Mouse (Mus musculus): ENCODE data around the gene Vasp. TPM values are rescaled to one million over a fixed set of nuclear protein-coding genes. Genes with fewer than 3 reads are reported as not detected.
"Not testable (repeated sequence)": the region's sequence is repeated elsewhere in the genome, so short reads cannot be mapped to it uniquely, and the experiment has no call there.

Vasp gene
- polyA plus RNA-seq, 1 experiment from 2014 or later, result 45.6 TPM

GRCm38 (mm10) chr7:19282791-19283405 is 11.3 kb upstream of the Vasp start:
- Histone ChIP-seq H3K27ac (peak overlapping the region; percentile 44; the same call in 1 of the 2 replicates), H3K4me3 (replicated peaks) (peak overlapping the region; percentile 64), H3K4me1 (replicated peaks) (peaks cover 38% of the 10 kb centered on the region), H3K4me2 (peak overlapping the region; percentile 98), H3K9me3 (replicated peaks) (no peaks in the 10 kb centered on the region), H3K9ac (peak overlapping the region; percentile 73), H3K36me3 (no peaks in the 10 kb centered on the region), H3K27me3 (peaks cover 84% of the 10 kb centered on the region)
- ATAC-seq (ENCODE audit: low read depth) (peak; percentile 35), DNase-seq (no peak)
- 2% methylated on average over 35 of the region's 35 CpGs for WGBS (ENCODE audit: insufficient replicate concordance)

DNA sequence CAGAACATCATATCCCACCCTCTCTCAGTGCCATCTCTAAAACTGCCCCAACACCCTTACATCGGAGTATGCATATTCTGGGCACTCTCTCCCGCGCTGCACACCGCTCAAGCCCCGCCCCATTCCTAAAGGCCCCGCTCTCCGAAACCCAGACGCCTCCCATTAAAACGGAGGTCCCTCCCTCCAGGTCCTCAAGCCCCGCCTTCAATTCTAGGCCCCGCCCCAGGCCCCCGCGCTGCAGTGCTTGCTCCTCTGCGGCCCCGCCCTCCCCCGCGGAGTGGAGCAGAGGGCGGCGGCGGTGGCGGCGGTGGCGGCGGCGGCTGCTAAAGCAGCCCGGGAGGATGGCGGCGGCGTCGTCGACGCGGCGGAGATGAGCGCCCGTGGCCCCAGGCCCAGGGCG is 10.8 kb upstream of the Vasp start, which contains the start of gene Rtn2:
Gene Rtn2, plus strand, starts transcription at position 240 of the 400 bp plus-strand sequence.
- peak within 1 kb of the TSS; percentile 73 for H3K9ac ChIP-seq
- peak within 1 kb of the TSS; percentile 50 for H3K27ac ChIP-seq
- ATAC-seq (ENCODE audit: low read depth) (peak; percentile 89), DNase-seq (peak; percentile 73)
- H3K4me2 ChIP-seq, result peak within 1 kb of the TSS; percentile 98
- H3K4me1 ChIP-seq (replicated peaks), result peaks cover 38% of the 10 kb centered on the region
- H3K9me3 ChIP-seq (replicated peaks), result no peaks in the 10 kb centered on the region
- H3K27me3 ChIP-seq, result peaks cover 86% of the 10 kb centered on the region
- H3K4me3 ChIP-seq (replicated peaks), result peak within 1 kb of the TSS; percentile 64
- H3K36me3 ChIP-seq, result no peaks in the 10 kb centered on the region
- under 1% methylated on average over 37 of the region's 37 CpGs for WGBS (ENCODE audit: insufficient replicate concordance)

DNA sequence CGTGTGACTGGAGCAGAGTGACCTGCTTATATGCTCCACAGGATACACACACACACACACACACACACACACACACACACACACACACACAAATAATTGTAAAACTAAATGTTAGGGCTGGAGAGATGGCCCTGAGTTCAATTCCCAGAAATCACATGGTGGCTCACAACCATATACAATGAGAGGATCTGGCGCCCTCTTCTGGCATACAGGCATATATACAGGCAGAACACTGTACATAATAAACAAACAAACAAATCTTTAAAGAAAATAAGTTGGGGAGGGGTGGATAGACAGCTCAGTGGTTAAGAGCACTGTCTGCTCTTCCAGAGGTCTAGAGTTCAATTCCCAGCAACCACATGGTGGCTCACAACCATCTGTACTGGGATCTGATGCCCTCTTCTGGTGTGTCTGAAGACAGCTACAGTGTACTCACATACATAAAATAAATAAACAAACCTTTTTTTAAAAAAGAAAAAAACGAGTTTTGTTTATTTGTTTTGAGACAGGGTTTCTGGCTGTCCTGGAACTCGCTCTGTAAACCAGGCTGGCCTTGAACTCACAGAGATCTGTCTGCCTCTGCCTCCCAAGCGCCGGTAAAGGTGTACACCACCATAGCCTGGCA is 10.2 kb upstream of the Vasp start:
- peak; percentile 30 for ATAC-seq (ENCODE audit: low read depth)

GRCm38 (mm10) chr7:19279581-19280114 is 8.0 kb upstream of the Vasp start, which contains the start of gene Ppm1n:
TSS of gene Ppm1n (minus strand) at chr7:19280064.
- no peak within 1 kb of the TSS for H3K27ac ChIP-seq
- H3K9ac ChIP-seq, result no peak within 1 kb of the TSS
- DNase-seq (no peak), ATAC-seq (ENCODE audit: low read depth) (no peak)
- H3K36me3 ChIP-seq, result no peaks in the 10 kb centered on the region
- H3K4me2 ChIP-seq, result peak within 1 kb of the TSS; percentile 49
- peaks cover 75% of the 10 kb centered on the region for H3K27me3 ChIP-seq
- H3K4me3 ChIP-seq (replicated peaks), result peak within 1 kb of the TSS; percentile 32
- no peaks in the 10 kb centered on the region for H3K9me3 ChIP-seq (replicated peaks)
- peaks cover 39% of the 10 kb centered on the region for H3K4me1 ChIP-seq (replicated peaks)
- WGBS (ENCODE audit: insufficient replicate concordance), result 2% methylated on average over 46 of the region's 46 CpGs

More for the DNA sequence above, 10.2 kb upstream of the Vasp start:
- H3K9me3 ChIP-seq (replicated peaks); H3K36me3 ChIP-seq; DNase-seq: not testable (repeated sequence)
- H3K4me2 ChIP-seq, result peak overlapping the region; percentile 98
- H3K4me3 ChIP-seq (replicated peaks), result peak overlapping the region; percentile 64
- peak overlapping the region; percentile 50; the same call in 1 of the 2 replicates for H3K27ac ChIP-seq
- 0 out of 2 replicates have a peak overlapping the region, but pooled peaks have one; percentile 31 for H3K9ac ChIP-seq
- H3K27me3 ChIP-seq, result peaks cover 86% of the 10 kb centered on the region
- peaks cover 38% of the 10 kb centered on the region for H3K4me1 ChIP-seq (replicated peaks)
- WGBS (ENCODE audit: insufficient replicate concordance), result 22% methylated on average over 6 of the region's 6 CpGs

- ATAC-seq (ENCODE audit: low read depth) (no peak), DNase-seq (no peak)
- no peaks in the 10 kb centered on the region for H3K9me3 ChIP-seq (replicated peaks)
- peak overlapping the region; percentile 32; the same call in 1 of the 2 replicates for H3K4me3 ChIP-seq (replicated peaks)
- 3% methylated on average over 34 of the region's 34 CpGs for WGBS (ENCODE audit: insufficient replicate concordance)
- H3K9ac ChIP-seq, result no peak overlapping the region
- H3K27ac ChIP-seq, result no peak overlapping the region
- peaks cover 44% of the 10 kb centered on the region for H3K4me1 ChIP-seq (replicated peaks)
- peak overlapping the region; percentile 49 for H3K4me2 ChIP-seq
- no peaks in the 10 kb centered on the region for H3K36me3 ChIP-seq
- H3K27me3 ChIP-seq, result peaks cover 69% of the 10 kb centered on the region
These were observed 7.4 kb upstream of the Vasp start for GRCm38 (mm10) chr7:19279052-19279451.

GRCm38 (mm10) chr7:19276253-19276652 is 4.6 kb upstream of the Vasp start:
- WGBS (ENCODE audit: insufficient replicate concordance), result 37% methylated on average over 4 of the region's 4 CpGs
- ATAC-seq (ENCODE audit: low read depth) (no peak), DNase-seq (no peak)
- Histone ChIP-seq H3K9ac (no peak overlapping the region), H3K4me1 (replicated peaks) (peaks cover 31% of the 10 kb centered on the region), H3K4me3 (replicated peaks) (no peak overlapping the region), H3K36me3 (no peaks in the 10 kb centered on the region), H3K4me2 (no peak overlapping the region), H3K27me3 (peaks cover 48% of the 10 kb centered on the region), H3K9me3 (replicated peaks) (no peaks in the 10 kb centered on the region), H3K27ac (no peak overlapping the region)

- H3K27ac ChIP-seq, result peak overlapping the region; percentile 98
- H3K4me3 ChIP-seq (replicated peaks), result peak overlapping the region; percentile 95
- H3K9ac ChIP-seq, result peak overlapping the region; percentile 94
- DNase-seq (peak; percentile 80), ATAC-seq (ENCODE audit: low read depth) (peak; percentile 51)
- WGBS (ENCODE audit: insufficient replicate concordance), result under 1% methylated on average over 34 of the region's 36 CpGs
- H3K4me2 ChIP-seq, result peak overlapping the region; percentile 100
- no peaks in the 10 kb centered on the region for H3K9me3 ChIP-seq (replicated peaks)
- peaks cover 7% of the 10 kb centered on the region for H3K36me3 ChIP-seq
- H3K27me3 ChIP-seq, result peaks cover 9% of the 10 kb centered on the region
- H3K4me1 ChIP-seq (replicated peaks), result peaks cover 54% of the 10 kb centered on the region
These were observed 652 bp upstream of the Vasp start for GRCm38 (mm10) chr7:19272173-19272764.

GRCm38 (mm10) chr7:19270509-19271237 is 944 bp downstream of the Vasp start:
- Histone ChIP-seq H3K9me3 (replicated peaks) (no peaks in the 10 kb centered on the region), H3K27me3 (no peaks in the 10 kb centered on the region), H3K9ac (peak overlapping the region; percentile 94), H3K27ac (peak overlapping the region; percentile 98), H3K4me3 (replicated peaks) (peak overlapping the region; percentile 95), H3K36me3 (peaks cover 7% of the 10 kb centered on the region), H3K4me2 (peak overlapping the region; percentile 100), H3K4me1 (replicated peaks) (peaks cover 70% of the 10 kb centered on the region)
- 1% methylated on average over 21 of the region's 21 CpGs for WGBS (ENCODE audit: insufficient replicate concordance)
- DNase-seq (no peak), ATAC-seq (ENCODE audit: low read depth) (no peak)

DNA sequence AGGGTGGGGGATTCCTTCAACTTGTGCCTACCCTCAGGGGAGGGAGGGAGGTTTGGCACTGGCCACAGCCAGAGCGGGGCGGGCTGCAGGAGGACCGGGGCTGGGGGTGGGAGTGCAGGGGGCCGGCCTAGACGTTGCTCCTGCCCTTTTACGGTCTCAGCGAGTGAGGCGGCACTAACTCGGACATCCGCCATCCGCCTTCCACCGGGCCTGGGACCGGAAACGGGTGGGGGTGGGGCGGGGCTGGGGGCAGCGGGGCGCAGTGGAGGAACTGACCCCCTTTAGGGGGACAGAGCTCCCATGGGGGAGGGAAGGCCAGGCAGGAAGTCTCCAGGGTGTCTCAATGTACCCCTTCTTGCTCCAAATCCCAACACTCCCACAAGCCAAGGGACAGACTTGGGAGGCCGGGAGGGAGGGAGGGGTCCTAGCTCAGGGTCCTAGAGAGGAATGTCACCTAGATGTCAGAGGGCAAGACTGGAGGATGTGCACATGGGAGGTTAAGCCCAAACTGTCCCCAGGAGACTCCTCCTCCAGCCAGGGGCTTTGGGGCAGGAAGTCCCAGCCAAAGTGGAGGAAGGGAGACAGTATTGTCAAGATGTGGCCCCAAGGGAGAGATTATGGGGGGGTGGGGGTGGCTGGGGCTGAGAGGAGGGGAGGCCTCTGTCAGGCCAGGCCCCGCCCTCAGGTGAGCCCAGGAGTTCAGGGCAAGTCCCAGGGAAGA is 1.7 kb downstream of the Vasp start:
- peaks cover 8% of the 10 kb centered on the region for H3K36me3 ChIP-seq
- peak overlapping the region; percentile 95 for H3K4me3 ChIP-seq (replicated peaks)
- 2% methylated on average over 19 of the region's 19 CpGs for WGBS (ENCODE audit: insufficient replicate concordance)
- DNase-seq (no peak), ATAC-seq (ENCODE audit: low read depth) (peak; percentile 10; the same call in 1 of the 2 replicates)
- peak overlapping the region; percentile 98 for H3K27ac ChIP-seq
- no peaks in the 10 kb centered on the region for H3K27me3 ChIP-seq
- peaks cover 78% of the 10 kb centered on the region for H3K4me1 ChIP-seq (replicated peaks)
- peak overlapping the region; percentile 94 for H3K9ac ChIP-seq
- peak overlapping the region; percentile 100 for H3K4me2 ChIP-seq
- no peaks in the 10 kb centered on the region for H3K9me3 ChIP-seq (replicated peaks)

DNA sequence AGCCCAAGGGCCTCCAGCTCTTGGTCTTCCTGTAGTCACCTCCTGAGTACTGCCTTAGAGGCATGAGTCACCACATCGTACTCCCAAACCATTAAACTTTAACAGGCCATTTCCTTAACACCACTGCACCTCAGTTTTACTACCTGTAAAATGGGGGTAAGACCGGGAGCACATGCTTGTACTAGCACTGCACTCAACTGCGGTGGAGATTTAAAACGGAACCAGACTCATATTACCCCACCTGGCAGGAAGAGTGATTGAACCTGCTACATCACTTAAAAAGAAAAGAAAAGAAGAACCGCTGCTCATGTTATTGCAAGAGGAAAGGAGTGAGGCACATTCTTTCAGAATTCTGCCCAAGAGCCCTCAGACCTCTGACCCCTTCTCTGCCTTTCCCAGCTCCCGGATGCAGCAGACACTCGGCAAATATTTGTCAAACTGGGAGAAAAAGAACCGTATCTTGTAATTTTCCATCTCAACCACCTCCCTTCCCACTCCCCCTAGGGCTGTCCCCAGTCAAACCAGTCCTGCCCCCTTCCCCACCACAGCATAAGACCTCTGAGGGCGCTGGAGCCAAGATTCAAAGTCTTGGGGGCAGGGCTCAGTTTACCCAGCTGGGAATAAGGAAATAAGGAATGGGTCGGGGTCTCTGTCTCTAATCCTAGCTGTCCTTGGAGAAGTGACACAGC is 2.5 kb downstream of the Vasp start:
- ATAC-seq (ENCODE audit: low read depth) (no peak), DNase-seq (no peak)
- WGBS (ENCODE audit: insufficient replicate concordance), result 36% methylated on average over 10 of the region's 10 CpGs
- H3K4me1 ChIP-seq (replicated peaks), result peaks cover 81% of the 10 kb centered on the region
- no peaks in the 10 kb centered on the region for H3K27me3 ChIP-seq
- peak overlapping the region; percentile 94 for H3K9ac ChIP-seq
- H3K36me3 ChIP-seq, result peaks cover 15% of the 10 kb centered on the region
- peak overlapping the region; percentile 100 for H3K4me2 ChIP-seq
- H3K9me3 ChIP-seq (replicated peaks), result no peaks in the 10 kb centered on the region
- peak overlapping the region; percentile 98 for H3K27ac ChIP-seq
- H3K4me3 ChIP-seq (replicated peaks), result peak overlapping the region; percentile 95
